Mouse (Mus musculus): Measurements from ENCODE around the gene Erc2.

DNA sequence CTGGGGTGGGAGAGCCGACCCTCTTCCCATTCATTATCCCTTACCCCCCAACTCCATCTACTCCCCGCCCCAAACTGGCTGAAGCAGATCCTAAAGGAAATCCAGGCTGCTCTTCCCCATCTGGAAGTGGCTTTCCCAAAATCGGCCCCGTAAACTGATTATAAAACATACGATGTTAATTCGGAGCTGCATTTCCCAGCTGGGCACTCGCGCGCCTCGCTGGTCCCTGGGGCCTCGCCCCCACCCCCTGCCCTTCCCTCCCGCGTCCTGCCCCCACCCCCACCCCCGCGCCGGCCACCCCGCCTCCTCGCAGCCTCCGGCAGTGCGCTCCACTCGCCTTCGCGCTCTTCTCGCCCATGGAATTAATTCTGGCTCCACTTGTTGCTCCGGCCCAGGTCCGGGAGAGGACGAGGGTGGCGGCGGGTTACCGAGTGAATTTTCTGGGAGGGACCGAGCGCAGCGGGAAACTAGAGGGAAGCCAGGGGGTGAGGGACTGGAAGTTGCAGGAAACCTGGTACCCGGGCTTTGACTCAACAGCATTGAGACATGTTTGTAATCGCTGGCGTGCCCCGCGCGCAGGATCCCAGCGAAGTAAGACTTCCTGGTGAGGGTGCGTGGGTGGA is 888.9 kb downstream of the Erc2 start:
- TF ChIP-seq FLI1 (IDR thresholded peaks at IDR 0.05; ENCODE audit: low read length) = no peak
- no peak for TF ChIP-seq GATA1 (IDR thresholded peaks at IDR 0.05; ENCODE audit: borderline replicate concordance, low read length)
